Mouse (Mus musculus) retina, postnatal 1 day (tissue): ENCODE data around the gene Galnt6.
A peak's percentile ranks its signal among the peaks of the same experiment; 100 is the strongest.

ENCODE experiments used
- DNase-seq: peaks from one replicate; pipeline ENCODE4 v3.0.0-alpha.2; 2012

Gene Galnt6

GRCm38 (mm10) chr15:100754041-100754440, 24.9 kb upstream of the Galnt6 start:
- no peak for DNase-seq

DNA sequence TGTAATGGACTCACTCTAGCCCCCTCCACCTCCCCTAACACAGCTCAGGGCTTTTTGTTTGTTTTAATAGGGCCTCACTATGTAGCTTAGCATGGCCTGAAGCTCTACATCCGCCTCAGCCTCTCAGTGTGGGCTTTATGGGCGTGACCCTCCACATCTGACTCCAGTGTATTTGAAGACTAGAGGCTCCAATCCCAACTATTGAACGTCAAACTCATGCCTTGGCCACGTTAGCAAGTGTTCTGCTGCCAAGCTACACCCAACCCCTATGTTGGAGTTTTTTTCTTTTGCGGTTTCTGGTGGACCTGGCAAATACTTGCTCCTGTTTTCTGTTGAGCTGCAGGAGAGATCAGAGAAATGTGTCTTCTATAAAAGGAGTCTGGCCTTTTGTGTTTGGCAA, 23.9 kb upstream of the Galnt6 start:
- no peak for DNase-seq

GRCm38 (mm10) chr15:100752439-100752838, 23.3 kb upstream of the Galnt6 start:
- DNase-seq, result no peak

DNA sequence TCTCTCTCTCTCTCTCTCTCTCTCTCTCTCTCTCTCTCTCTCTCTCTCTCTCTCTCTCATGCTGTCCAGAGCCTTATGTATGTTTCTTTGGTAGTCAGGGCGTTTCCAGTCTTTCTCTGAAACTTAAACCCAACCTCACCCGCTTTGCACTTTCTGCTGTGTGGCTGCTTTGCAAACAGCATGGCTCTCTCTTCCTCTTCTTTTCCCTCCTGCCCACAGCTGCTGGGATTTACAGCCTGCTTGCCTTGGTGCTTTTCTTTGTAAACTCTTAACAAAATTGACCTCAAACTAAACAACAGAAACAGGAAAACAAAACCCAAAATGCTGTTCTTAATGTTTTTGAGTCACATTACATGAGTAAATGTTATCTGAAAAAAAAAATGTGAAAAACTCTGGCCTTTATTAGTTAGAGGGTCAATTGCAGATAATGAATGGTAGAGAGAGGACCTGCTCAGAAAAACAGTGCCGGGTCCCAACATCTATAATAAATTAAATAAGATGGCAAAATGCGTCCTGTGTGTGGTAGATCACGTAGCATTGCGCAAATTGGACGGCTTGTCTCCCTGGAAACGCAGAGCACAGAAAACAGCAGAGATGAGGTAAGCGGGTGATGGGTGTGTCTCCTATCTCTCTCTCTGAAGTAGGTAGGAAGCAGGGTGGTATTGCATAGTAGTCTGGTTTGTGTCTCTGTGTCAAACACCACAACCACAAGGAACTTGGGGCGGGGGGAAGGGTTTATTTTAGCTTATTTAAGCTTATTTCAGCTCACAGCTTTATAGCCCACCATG, 20.8 kb upstream of the Galnt6 start:
- no peak for DNase-seq

GRCm38 (mm10) chr15:100748584-100748983, 19.4 kb upstream of the Galnt6 start:
- DNase-seq, result no peak

DNA sequence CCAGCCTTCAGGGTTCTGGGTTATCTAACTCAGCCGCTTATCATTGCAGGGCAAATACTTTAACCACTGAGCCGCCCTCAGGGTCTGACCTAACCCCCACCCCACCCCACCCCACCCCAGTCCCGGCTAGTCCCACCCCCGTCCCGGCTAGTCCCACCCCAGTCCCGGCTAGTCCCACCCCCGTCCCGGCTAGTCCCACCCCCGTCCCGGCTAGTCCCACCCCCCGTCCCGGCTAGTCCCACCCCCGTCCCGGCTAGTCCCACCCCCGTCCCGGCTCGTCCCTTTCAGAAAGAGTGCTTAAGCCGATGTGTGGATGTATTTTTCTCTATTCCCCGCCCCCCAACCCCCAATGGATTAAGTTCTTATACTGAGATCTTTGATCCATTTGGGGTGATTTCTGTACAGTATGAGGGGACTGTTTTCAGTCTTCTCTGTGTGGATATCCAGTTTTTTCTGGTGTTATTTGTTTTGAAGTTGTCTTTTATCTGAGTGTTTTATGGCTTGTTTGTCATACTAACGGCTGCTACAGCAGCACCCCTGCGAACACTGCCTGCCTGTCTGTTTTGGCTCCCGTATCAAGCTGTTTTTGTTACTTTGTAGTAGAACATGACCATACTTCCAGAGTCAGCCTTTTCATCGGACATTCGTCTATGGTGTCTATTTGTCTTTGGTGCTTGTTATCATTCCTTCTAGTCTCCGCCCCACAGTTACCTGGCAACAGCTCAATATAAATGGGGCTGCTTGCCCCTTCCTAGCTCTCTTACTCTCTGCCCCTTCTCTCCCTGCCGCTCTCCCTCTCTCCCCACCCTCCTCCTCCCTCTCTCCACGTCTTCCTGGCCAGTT, 18.2 kb upstream of the Galnt6 start:
- peak; percentile 61 for DNase-seq

DNA sequence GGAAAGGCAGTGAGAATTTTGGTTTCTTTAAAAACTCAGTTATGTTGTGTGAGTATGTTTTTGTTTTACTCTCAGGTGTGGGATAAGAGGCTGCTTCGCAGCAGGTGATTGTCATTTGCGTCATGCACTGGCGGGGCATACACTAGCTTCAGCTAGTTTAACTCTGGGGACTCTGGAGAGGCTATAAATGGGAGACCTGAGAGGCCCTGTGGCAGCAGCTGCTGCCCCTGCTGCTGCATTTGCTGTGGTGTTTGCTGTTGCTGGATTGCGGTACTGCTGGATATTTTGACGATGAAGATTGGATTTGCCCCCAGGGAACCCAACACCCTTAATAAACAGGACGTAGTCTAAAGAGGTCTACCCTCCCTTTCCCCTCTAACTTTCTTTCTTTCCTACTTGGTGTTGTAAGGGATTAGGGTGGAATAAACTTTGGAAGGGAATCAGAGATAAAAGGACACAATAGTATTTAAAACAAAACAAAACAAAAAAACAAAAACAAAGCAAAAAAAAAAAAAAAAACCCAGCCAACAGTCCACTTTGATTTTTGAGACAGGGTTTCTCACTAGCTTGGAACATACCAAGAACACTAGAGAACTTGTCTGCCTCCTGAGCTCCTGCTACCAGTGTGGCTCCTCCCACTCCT, 17.4 kb upstream of the Galnt6 start:
- DNase-seq, result no peak

GRCm38 (mm10) chr15:100743238-100743637, 14.1 kb upstream of the Galnt6 start:
- DNase-seq, result no peak

- no peak for DNase-seq
Observed at GRCm38 (mm10) chr15:100739442-100739841, 10.3 kb upstream of the Galnt6 start.

DNA sequence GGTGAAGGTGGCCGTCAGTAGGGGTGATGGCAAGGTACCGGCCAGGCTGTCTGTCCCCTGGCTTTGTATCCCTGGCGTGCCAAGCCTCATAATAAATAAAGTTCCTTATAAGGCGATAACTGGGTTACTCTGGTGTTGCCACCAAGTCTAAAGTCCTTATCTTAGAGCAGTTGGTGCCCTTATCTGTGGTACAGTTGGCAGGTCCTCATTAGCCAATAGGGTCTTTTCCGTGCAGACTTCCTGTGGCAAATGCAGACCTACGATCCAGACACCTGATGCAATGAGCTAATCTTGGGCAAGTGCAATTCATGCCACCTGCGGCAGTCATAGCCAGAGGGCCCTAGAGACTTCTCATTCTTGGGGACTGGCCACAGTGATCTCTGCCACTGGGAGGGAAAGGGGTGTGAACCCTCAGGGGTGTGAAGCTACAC, 9.2 kb upstream of the Galnt6 start:
- no peak for DNase-seq

DNA sequence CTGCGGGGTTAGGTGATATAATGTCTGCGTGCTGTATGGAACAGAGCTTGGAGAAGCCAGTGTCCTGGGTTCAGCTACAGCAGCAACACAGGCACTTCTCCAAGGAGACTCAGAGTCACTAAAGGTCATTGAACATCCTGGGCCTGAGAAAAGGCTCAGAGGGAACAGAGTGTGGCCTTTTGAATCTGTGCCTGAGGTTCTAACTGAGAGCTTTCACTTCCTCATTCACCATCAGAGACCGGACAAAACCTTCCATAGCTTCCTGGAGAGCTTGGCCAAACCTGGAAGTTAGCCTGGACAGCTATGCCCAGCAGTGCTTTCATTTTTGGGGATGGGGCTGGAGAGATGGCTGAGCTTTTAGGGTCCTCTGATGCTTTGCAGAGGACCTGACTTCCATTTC, 8.5 kb upstream of the Galnt6 start:
- DNase-seq, result no peak

DNA sequence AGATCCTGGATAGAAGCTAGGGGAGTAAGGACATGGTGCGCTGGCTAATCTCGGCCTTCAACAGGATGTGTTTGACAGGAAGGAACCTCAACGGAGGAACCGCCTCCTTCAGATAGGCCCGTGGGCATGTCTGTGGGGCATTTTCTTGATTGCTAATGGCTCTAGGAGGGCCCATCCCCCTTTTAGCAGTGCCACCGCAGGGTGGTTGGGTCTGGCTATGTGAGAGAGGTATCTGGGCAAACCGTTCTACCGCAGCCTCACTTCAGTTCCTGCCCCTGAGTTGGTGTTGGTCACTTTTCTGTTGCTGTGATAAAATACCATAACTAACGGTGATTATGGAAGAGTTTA, 6.8 kb upstream of the Galnt6 start:
- DNase-seq, result peak; percentile 42

DNA sequence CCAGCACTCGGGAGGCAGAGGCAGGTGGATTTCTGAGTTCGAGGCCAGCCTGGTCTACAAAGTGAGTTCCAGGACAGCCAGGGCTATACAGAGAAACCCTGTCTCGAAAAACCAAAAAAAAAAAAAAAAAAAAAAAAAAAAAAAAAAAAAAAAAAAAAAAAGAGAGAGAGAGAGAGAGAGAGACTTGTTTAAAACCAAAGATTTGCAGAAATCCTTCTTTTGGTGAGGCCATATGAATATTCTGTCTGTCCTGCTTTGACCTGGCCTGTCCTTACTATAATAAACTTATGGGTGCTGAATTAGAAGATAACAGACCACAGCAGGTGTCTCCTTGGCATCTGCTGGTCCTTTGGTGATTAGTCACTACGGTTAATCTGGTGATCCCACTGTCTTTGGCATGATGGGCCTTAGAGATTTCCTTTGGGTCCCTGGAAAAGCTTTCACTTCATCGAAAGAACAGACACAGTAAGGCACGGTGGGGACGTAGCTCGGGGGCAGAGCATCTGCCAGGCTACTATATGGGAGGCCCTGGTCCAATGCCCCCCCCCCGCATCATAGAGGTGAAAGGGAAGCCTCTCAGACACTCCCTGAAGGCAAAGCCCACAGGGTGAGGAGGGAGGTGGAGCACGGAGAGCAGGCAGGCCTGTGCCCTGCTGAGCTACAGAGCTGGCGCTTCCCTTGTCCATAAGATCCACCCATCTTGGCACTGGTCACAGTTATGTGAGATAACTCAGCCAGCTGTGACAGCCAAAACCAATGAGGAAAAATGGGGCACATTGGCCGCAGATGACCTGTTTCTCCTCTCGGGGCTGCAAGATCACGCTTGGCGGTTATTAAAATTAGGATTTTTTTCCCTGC, 6.1 kb upstream of the Galnt6 start:
- peak; percentile 65 for DNase-seq

DNA sequence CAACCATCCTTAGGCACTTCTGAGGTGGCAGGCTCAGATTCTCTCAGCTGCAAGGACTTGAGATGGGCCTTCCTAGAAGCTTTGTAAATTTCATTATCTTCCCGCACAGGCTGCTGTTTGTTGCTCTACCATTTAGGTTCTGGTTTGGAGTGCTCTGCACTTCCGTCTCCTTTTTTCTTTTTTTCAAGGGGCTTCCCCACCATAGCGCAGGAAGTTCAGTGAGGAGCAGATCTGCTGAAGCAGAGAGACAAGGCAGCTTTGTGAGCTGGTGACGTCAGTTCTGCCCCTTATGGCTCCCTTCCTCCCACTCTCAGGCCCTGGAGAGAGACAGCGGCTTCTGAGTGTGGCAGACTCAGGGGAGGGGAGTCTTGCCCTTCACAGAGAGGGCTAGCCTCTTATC, 3.4 kb upstream of the Galnt6 start:
- DNase-seq, result peak; percentile 49

- DNase-seq, result no peak
Observed at GRCm38 (mm10) chr15:100731081-100731480, 1.9 kb upstream of the Galnt6 start.

GRCm38 (mm10) chr15:100728586-100728985, 590 bp downstream of the Galnt6 start:
- no peak for DNase-seq

DNA sequence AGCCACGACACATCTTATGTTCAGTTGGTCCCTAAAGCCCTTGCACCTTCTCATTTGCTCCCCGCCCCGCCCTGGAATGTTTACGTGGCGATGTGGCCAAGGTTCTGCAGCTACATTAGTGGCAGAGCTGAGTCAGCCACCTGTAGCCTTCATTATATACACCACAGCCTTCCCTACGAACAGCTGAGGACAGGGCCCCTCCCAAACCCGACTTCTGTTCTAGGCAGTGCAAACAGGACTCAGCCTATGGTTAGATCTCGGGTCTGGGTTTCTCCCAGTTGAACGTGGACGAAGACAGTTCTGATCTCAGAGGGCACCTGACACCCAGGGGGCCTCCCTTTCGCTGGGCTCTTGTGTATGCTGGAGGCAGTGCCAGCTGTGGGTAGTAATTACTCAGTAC, 1.3 kb downstream of the Galnt6 start:
- no peak for DNase-seq

DNA sequence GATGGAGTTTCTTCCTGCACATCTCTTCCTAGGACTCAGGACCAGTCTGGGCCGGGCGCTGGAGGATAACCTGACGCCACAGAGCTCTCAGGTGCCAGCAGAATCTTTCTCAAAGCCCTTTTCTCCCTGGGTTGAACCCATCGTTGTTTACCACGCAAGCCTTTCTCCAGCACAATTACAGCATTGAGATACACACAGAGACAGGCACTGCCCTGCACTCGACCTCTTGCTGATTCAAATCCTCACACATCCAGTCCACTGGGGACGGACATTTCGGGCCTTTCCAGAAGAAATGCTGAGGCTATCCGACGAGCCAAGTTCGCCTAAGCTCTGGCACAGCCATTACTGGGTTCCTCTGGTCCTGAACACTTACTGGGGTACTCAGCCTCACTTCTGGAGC, 2.5 kb downstream of the Galnt6 start:
- DNase-seq, result no peak

DNA sequence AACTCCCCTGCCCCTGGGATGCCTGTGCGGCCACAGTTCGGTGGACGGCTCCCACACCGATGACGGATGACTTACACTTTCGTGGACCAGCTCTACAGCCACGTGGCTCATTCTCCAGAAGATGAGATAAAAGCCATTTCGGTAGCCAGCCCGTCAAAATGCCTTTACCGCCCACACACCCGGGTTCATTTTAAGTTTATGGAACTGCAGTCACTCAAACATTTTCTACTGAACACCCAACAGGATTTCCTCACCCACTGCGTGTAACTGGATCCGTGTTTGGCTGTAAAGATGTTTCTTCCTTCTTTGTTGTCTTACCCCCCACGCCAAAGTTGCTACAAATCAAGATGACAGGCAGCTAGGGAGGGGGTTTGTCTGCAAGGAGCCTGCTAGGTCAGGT, 5.7 kb downstream of the Galnt6 start:
- no peak for DNase-seq

- DNase-seq, result no peak
Observed at GRCm38 (mm10) chr15:100722564-100722963, 6.6 kb downstream of the Galnt6 start.

DNA sequence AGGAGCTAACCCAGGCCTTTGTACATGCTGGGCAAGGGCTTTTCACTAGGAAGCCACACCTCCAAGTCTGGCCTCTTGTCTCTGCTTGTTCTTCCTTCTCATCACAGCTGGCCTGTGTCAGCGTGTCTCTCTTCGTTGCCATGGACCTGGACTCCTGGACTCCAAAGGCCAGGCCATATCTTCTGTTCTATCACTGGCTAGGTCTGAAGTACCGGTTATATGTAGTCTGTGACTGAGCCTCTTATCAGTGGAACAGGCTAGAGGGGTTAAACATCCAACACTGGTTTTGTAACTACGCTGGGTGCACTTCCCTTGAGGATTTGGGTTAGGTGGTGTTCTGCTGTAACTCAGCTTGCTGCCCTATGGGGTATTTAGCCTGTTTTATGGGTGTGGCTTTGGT, 7.2 kb downstream of the Galnt6 start:
- DNase-seq, result no peak

GRCm38 (mm10) chr15:100721445-100721844, 7.7 kb downstream of the Galnt6 start:
- no peak for DNase-seq

GRCm38 (mm10) chr15:100720066-100720465, 9.1 kb downstream of the Galnt6 start:
- DNase-seq, result no peak
